Mouse (Mus musculus) embryonic fibroblast, embryonic 13.5 days (primary cell): Measurements from ENCODE around the gene Crygd.

ENCODE experiments used
- CTCF ChIP-seq: IDR thresholded peaks from 2 replicates; pipeline ENCODE4 v1.5.1; 2011; ENCODE audit warnings: mild to moderate bottlenecking, control low read depth, low read length, moderate library complexity, borderline replicate concordance; ENCODE audit not compliant: insufficient read depth
- POLR2A ChIP-seq: IDR thresholded peaks from 2 replicates; pipeline ENCODE4 v1.6.1; 2011; ENCODE audit warnings: low read depth, mild to moderate bottlenecking, control low read depth, low read length, moderate library complexity

DNA sequence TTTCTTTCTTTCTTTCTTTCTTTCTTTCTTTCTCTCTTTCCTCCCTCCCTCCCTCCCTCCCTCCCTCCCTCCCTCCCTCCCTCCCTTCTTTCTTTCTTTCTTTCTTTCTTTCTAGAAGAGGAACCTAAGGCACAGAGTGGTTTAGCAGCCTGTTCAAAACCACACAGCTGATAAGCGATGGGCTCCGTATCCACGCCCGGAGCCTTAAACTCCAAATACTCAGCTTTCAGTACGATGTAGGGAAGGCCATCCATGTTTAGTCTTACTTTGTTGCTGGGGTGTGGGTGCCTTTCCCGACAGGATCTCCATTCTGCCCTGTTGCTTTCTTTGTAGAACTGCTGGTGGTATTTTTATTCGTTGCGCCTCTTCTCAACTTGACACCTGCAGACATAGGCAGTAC, 45.9 kb upstream of the Crygd start:
- no peak for TF ChIP-seq CTCF
- no peak for TF ChIP-seq POLR2A
